Mouse (Mus musculus) heart, postnatal 0 days (tissue): ENCODE data around the gene Phxr2. TPM values are rescaled to one million over a fixed set of nuclear protein-coding genes. Genes with fewer than 3 reads are reported as not detected.

Experiments
- ATAC-seq: fragments of 200-750 bp; cut with Nextera tagmentation; 2 replicates; pipeline ENCODE4 v1.8.0; 2017; ENCODE audit warnings: low read depth, moderate number of reproducible peaks, moderate library complexity; ENCODE audit not compliant: insufficient read depth
- DNase-seq: peaks from one replicate; pipeline ENCODE4 v3.0.0-alpha.2; 2016; ENCODE audit warnings: low spot score
- H3K27ac ChIP-seq: fragments of 300-500 bp; sonication (generic); 2 replicates; pipeline ENCODE4 v1.5.1; 2014; ENCODE audit warnings: low read depth, mild to moderate bottlenecking
- H3K27me3 ChIP-seq: fragments of 300-500 bp; sonication (generic); 2 replicates; pipeline ENCODE4 v1.6.1; 2014; ENCODE audit warnings: low read length, mixed read lengths; ENCODE audit not compliant: control insufficient read depth, insufficient read depth
- H3K36me3 ChIP-seq: fragments of 300-500 bp; sonication (generic); replicated peaks from 2 replicates; pipeline ENCODE4 v1.6.1; 2014; ENCODE audit warnings: low read length, mixed read lengths; ENCODE audit not compliant: control insufficient read depth, insufficient read depth
- H3K4me1 ChIP-seq: fragments of 300-500 bp; sonication (generic); 2 replicates; pipeline ENCODE4 v1.6.1; 2014; ENCODE audit warnings: antibody characterized with exemption; ENCODE audit not compliant: control insufficient read depth, insufficient read depth
- H3K4me2 ChIP-seq: fragments of 300-500 bp; sonication (generic); 2 replicates; pipeline ENCODE4 v1.6.1; 2014; ENCODE audit warnings: low read depth, mild to moderate bottlenecking, low read length, moderate library complexity
- H3K4me3 ChIP-seq: fragments of 300-500 bp; sonication (generic); 2 replicates; pipeline ENCODE4 v1.5.1; 2014; ENCODE audit warnings: low read depth, low read length
- H3K9ac ChIP-seq: fragments of 300-500 bp; sonication (generic); replicated peaks from 2 replicates; pipeline ENCODE4 v1.6.1; 2014; ENCODE audit warnings: low read depth, low read length, mixed read lengths
- H3K9me3 ChIP-seq: fragments of 300-500 bp; sonication (generic); replicated peaks from 2 replicates; pipeline ENCODE4 v1.6.1; 2016; ENCODE audit warnings: low read length; ENCODE audit not compliant: control insufficient read depth
- CTCF ChIP-seq: IDR thresholded peaks from 2 replicates; pipeline ENCODE4 v1.5.1; 2016; ENCODE audit warnings: antibody characterized with exemption, control low read depth, low read depth
- EP300 ChIP-seq: IDR thresholded peaks from 2 replicates; pipeline ENCODE4 v1.6.1; 2016; ENCODE audit warnings: antibody characterized with exemption, low read depth
- WGBS: fragments of 180-500 bp; shearing (Covaris S2); extraction: QIAGEN DNeasy Blood & Tissue Kit; methylation state at CpG from one replicate; pipeline ENCODE4 v1.1.7; 2014; 5-methylcytosine and 5-hydroxymethylcytosine counted together
- polyA plus RNA-seq: library from polyadenylated mRNA; unstranded; fragments of >200 nt; fragmentation: Nextera tagmentation; extraction: Ambion mirVana; gene quantifications from 2 replicates; pipeline ENCODE4 v1.2.1, GENCODE M21; 2015
- total RNA-seq: library from RNA; depleted of rRNA; stranded (reverse); fragments of >200 nt; gene quantifications from 2 replicates; pipeline ENCODE4 v1.2.3, GENCODE M21; 2014; ENCODE audit warnings: low replicate concordance; rRNA removed

The Phxr2 gene
- total and polyA plus RNA-seq, 2 experiments from 2014 or later, result not detected

GRCm38 (mm10) chr10:99084397-99085239 lies 41.5 kb downstream of the Phxr2 start:
- Histone ChIP-seq H3K9me3 (no peaks in the 10 kb centered on the region), H3K36me3 (no peaks in the 10 kb centered on the region), H3K27me3 (no peaks in the 10 kb centered on the region), H3K9ac (no peak overlapping the region), H3K4me2 (peak overlapping the region; percentile 18; the same call in 1 of the 2 replicates), H3K27ac (no peak overlapping the region), H3K4me3 (no peak overlapping the region), H3K4me1 (0 out of 2 replicates have a peak, but pooled peaks cover 4% of the 10 kb centered on the region)
- ATAC-seq (0 out of 2 replicates have a peak, but pooled peaks have one; percentile 55), DNase-seq (peak; percentile 73)
- WGBS, result 40% methylated on average over 23 of the region's 23 CpGs
- no peak for TF ChIP-seq EP300
- TF ChIP-seq CTCF, result peak; percentile 97

GRCm38 (mm10) chr10:99083431-99084003 lies 42.6 kb downstream of the Phxr2 start:
- H3K36me3 ChIP-seq, result no peaks in the 10 kb centered on the region
- no peak for DNase-seq
- H3K4me3 ChIP-seq, result no peak overlapping the region
- H3K27ac ChIP-seq, result no peak overlapping the region
- no peak overlapping the region for H3K4me2 ChIP-seq
- 56% methylated on average over 14 of the region's 14 CpGs for WGBS
- TF ChIP-seq CTCF, result peak; percentile 44
- no peak for TF ChIP-seq EP300
- H3K4me1 ChIP-seq, result 0 out of 2 replicates have a peak, but pooled peaks cover 4% of the 10 kb centered on the region
- no peaks in the 10 kb centered on the region for H3K27me3 ChIP-seq
- no peak overlapping the region for H3K9ac ChIP-seq
- ATAC-seq, result peak; percentile 41; the same call in 1 of the 2 replicates
- H3K9me3 ChIP-seq, result no peaks in the 10 kb centered on the region

- Histone ChIP-seq H3K4me3 (no peak overlapping the region), H3K4me1 (0 out of 2 replicates have a peak, but pooled peaks cover 4% of the 10 kb centered on the region), H3K4me2 (no peak overlapping the region), H3K27me3 (no peaks in the 10 kb centered on the region), H3K27ac (no peak overlapping the region), H3K36me3 (no peaks in the 10 kb centered on the region), H3K9ac (no peak overlapping the region), H3K9me3 (no peaks in the 10 kb centered on the region)
- no peak for TF ChIP-seq CTCF
- TF ChIP-seq EP300, result no peak
- ATAC-seq (no peak), DNase-seq (no peak)
- 64% methylated on average over 10 of the region's 10 CpGs for WGBS
These were observed 44.5 kb downstream of the Phxr2 start for GRCm38 (mm10) chr10:99081569-99081990.

GRCm38 (mm10) chr10:99078621-99079020 lies 47.5 kb downstream of the Phxr2 start:
- no peak for TF ChIP-seq EP300
- no peak for TF ChIP-seq CTCF
- ATAC-seq (no peak), DNase-seq (no peak)
- Histone ChIP-seq H3K4me1 (0 out of 2 replicates have a peak, but pooled peaks cover 4% of the 10 kb centered on the region), H3K9me3 (no peaks in the 10 kb centered on the region), H3K4me3 (no peak overlapping the region), H3K9ac (no peak overlapping the region), H3K36me3 (no peaks in the 10 kb centered on the region), H3K27ac (no peak overlapping the region), H3K4me2 (no peak overlapping the region), H3K27me3 (no peaks in the 10 kb centered on the region)
- WGBS, result 71% methylated on average over 2 of the region's 2 CpGs

- H3K4me3 ChIP-seq, result no peak overlapping the region
- H3K9me3 ChIP-seq, result no peaks in the 10 kb centered on the region
- ATAC-seq (no peak), DNase-seq (no peak)
- TF ChIP-seq CTCF (no peak), EP300 (no peak)
- H3K9ac ChIP-seq, result no peak overlapping the region
- WGBS, result 64% methylated on average over 18 of the region's 18 CpGs
- no peaks in the 10 kb centered on the region for H3K36me3 ChIP-seq
- no peak overlapping the region for H3K4me2 ChIP-seq
- H3K27me3 ChIP-seq, result no peaks in the 10 kb centered on the region
- no peaks in the 10 kb centered on the region for H3K4me1 ChIP-seq
- H3K27ac ChIP-seq, result no peak overlapping the region
These were observed 49.8 kb downstream of the Phxr2 start for GRCm38 (mm10) chr10:99076113-99076895.

Other genes starting within 250 kb of the Phxr2 start
- gene Atp2b1, start 211.9 kb downstream of the Phxr2 start, total RNA-seq, result 28.3 and 37.7 TPM in 2 replicates
- 64.8 and 67.0 TPM in 2 replicates for gene Atp2b1, start 211.9 kb downstream of the Phxr2 start, polyA plus RNA-seq
- gene Poc1b, start 19.3 kb downstream of the Phxr2 start, total RNA-seq, result 5.2 and 7.4 TPM in 2 replicates
- 3.2 and 3.6 TPM in 2 replicates for gene Poc1b, start 19.3 kb downstream of the Phxr2 start, polyA plus RNA-seq
- 3.7 and 5.6 TPM in 2 replicates for gene Galnt4, start 18.2 kb downstream of the Phxr2 start, total RNA-seq
- gene Galnt4, start 18.2 kb downstream of the Phxr2 start, polyA plus RNA-seq, result 3.2 and 3.4 TPM in 2 replicates
- gene Dusp6, start 136.9 kb upstream of the Phxr2 start, total RNA-seq, result 59.8 and 73.6 TPM in 2 replicates
- 23.2 and 25.8 TPM in 2 replicates for gene Dusp6, start 136.9 kb upstream of the Phxr2 start, polyA plus RNA-seq